7 mouse cellular contexts compared by ENCODE assay signal in the genomic region with DNA sequence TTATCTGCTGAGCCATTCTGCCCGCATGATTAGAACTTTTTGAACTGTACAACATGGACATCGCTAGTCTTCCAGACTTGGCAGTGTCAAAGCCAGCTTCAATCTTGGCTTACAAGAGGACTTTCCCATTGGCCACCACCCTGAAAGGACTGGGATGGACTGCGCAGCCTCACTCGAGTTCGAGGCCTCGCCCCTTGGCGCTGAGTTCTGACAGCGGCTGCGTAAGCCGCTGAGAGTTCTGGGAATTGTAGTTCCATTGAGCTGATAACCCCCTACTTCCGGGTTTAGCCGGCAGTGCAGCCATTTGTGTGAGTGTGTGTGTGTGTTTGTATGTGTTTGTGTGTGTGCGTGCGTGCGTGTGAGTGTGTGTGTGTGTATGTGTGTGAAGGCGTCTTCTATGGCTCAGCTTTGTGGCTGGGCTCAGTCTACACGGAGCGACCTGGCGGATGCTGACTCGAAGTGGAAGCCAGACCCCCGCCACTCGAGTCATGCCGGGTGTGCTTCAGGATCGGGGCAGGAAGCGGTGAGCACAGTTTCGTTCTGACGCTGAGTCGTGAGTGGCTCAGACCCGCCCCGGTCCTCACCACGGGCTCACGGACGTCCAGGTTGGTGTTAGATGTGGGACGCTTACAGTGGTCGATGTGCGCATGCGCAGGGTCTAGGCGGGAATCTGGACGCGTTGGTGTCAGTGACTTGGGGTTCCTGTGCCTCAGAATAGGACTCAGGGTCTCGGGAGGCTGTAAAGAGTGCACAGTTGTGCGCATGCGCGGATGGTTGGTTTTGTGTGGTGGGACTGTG. TPM values are rescaled to one million over a fixed set of nuclear protein-coding genes. Genes with fewer than 3 reads are reported as not detected.
DNase-seq lines count a peak whose midpoint lies in the region; ATAC-seq lines count a peak whose summit lies in the region.

A gene (plus strand): TSS at position 291 of the 798 bp plus-strand sequence.

- WGBS in intestine, embryonic 16.5 days, result 18% methylated on average over 44 of the region's 44 CpGs
- 22% methylated on average over 44 of the region's 44 CpGs for WGBS in midbrain, embryonic 11.5 days

- peaks cover 3% of the 10 kb centered on the region; the same call in 1 of the 2 replicates for H3K9me3 ChIP-seq in intestine, embryonic 16.5 days (ENCODE audit: control insufficient read depth, low read length)
- H3K9me3 ChIP-seq in midbrain, embryonic 11.5 days (ENCODE audit: control insufficient read depth, low read length), result peaks cover 13% of the 10 kb centered on the region; the same call in 1 of the 2 replicates

- H3K27ac ChIP-seq in intestine, embryonic 16.5 days (ENCODE audit: low read length), result peak within 1 kb of the TSS; percentile 85
- H3K27ac ChIP-seq in midbrain, embryonic 11.5 days (ENCODE audit: low read depth, low read length), result peak within 1 kb of the TSS; percentile 64

- H3K4me3 ChIP-seq in intestine, embryonic 16.5 days (ENCODE audit: low read length), result peak within 1 kb of the TSS; percentile 66
- peak within 1 kb of the TSS; percentile 77 for H3K4me3 ChIP-seq in midbrain, embryonic 11.5 days (ENCODE audit: low read depth, low read length)

- no peaks in the 10 kb centered on the region for H3K27me3 ChIP-seq in intestine, embryonic 16.5 days (replicated peaks; ENCODE audit: control insufficient read depth, insufficient read depth, low read length)
- no peaks in the 10 kb centered on the region for H3K27me3 ChIP-seq in midbrain, embryonic 11.5 days (ENCODE audit: control insufficient read depth, insufficient read depth, low read length)

- peak within 1 kb of the TSS; percentile 78 for H3K9ac ChIP-seq in intestine, embryonic 16.5 days (ENCODE audit: low read depth, low read length)
- peak within 1 kb of the TSS; percentile 79 for H3K9ac ChIP-seq in midbrain, embryonic 11.5 days (ENCODE audit: low read length)

- H3K4me2 ChIP-seq in intestine, embryonic 16.5 days (ENCODE audit: low read depth, low read length), result peak within 1 kb of the TSS; percentile 81
- H3K4me2 ChIP-seq in midbrain, embryonic 11.5 days, result peak within 1 kb of the TSS; percentile 82

- intact Hi-C loops in left cerebral cortex, postnatal 36 days (cut with DNase I), result loop anchor here (1.0 kb wide), 1 partner anchor 30 kb away; a partner anchor contains a TSS

- H3K36me3 ChIP-seq in intestine, embryonic 16.5 days (ENCODE audit: control insufficient read depth, insufficient read depth, low read length), result peaks cover 6% of the 10 kb centered on the region
- peaks cover 15% of the 10 kb centered on the region for H3K36me3 ChIP-seq in midbrain, embryonic 11.5 days (ENCODE audit: control insufficient read depth, insufficient read depth, low read length)

- H3K4me1 ChIP-seq in intestine, embryonic 16.5 days (ENCODE audit: control insufficient read depth, insufficient read depth, low read length), result peaks cover 11% of the 10 kb centered on the region
- peaks cover 8% of the 10 kb centered on the region for H3K4me1 ChIP-seq in midbrain, embryonic 11.5 days (ENCODE audit: control insufficient read depth, insufficient read depth, low read length)

- peak; percentile 96 for DNase-seq in adrenal gland, adult 8-10 months
- peak; percentile 91 for DNase-seq in embryo, embryonic 9.5 days (ENCODE audit: extremely low spot score)
- peak; percentile 87 to 94 for DNase-seq in gastrocnemius, postnatal 4 days (ENCODE audit: low spot score in 2 of 2)
- DNase-seq in left cerebral cortex, postnatal 36 days (ENCODE audit: low spot score in 2 of 2), result peak; percentile 93 to 94
- peak; percentile 99 for DNase-seq in midbrain, embryonic 11.5 days (ENCODE audit: low spot score, missing footprints)
- peak; percentile 97 for DNase-seq in skeletal muscle tissue, adult 2 months (ENCODE audit: low read depth, low spot score)

- peak; percentile 99 for ATAC-seq in intestine, embryonic 16.5 days
- peak; percentile 97 for ATAC-seq in midbrain, embryonic 11.5 days (ENCODE audit: low FRiP score)

RNA-seq across cellular contexts. Expression of the gene that starts here (rescaled TPM):
- total RNA-seq in adrenal gland, adult 8-10 months (2022), result 10 to 100 TPM; 24.2 to 32.3 (median 27.1) TPM
- total RNA-seq in gastrocnemius, postnatal 4 days (2021), result 1 to 10 TPM; 9.1 TPM
- polyA plus RNA-seq in intestine, embryonic 16.5 days (2015; fragmentation: Nextera tagmentation; extraction: Ambion mirVana), result 13.2 and 15.0 TPM in 2 replicates
- 10 to 100 TPM; 42.8 to 54.9 TPM for total RNA-seq in left cerebral cortex, postnatal 36 days (2021)
- polyA plus RNA-seq in midbrain, embryonic 11.5 days (2014; fragmentation: Nextera tagmentation; extraction: Ambion mirVana), result 34.1 and 36.5 TPM in 2 replicates

Comparison
In these comparisons a context has a peak if more than half of its experiments do, and no peak if none do; other contexts are left out.
1. Peak in every context shown above with its lines: DNase-seq, ATAC-seq, H3K4me3 ChIP-seq and H3K27ac ChIP-seq.